Mouse (Mus musculus) C2C12 (cell line): ENCODE data around the gene 1700030K09Rik. TPM values are rescaled to one million over a fixed set of nuclear protein-coding genes. Genes with fewer than 3 reads are reported as not detected.

ENCODE experiments used
- H3K27me3 ChIP-seq: one replicate; pipeline ENCODE4 v1.6.1; 2011; ENCODE audit not compliant: control insufficient read depth, insufficient read depth, insufficient read length
- H3K36me3 ChIP-seq: one replicate; pipeline ENCODE4 v1.6.1; 2011; ENCODE audit not compliant: control insufficient read depth, insufficient read depth
- H3K4me3 ChIP-seq: one replicate; pipeline ENCODE4 v1.5.1; 2011; ENCODE audit warnings: mild to moderate bottlenecking, control low read depth; ENCODE audit not compliant: poor library complexity, insufficient read depth, severe bottlenecking
- H3K79me2 ChIP-seq: one replicate; pipeline ENCODE4 v1.6.1; 2011; ENCODE audit not compliant: control insufficient read depth, insufficient read depth
- H3K79me3 ChIP-seq: one replicate; pipeline ENCODE4 v1.6.1; 2011; ENCODE audit warnings: low read depth, control low read depth
- H3ac ChIP-seq: one replicate; pipeline ENCODE3; 2011; ENCODE audit warnings: low read depth; ENCODE audit not compliant: control insufficient read depth, insufficient read length
- CEBPB ChIP-seq: IDR thresholded peaks from one replicate; pipeline ENCODE4 v1.6.1; 2011; ENCODE audit warnings: low read depth, mild to moderate bottlenecking, control low read depth, moderate library complexity
- CTCF ChIP-seq: IDR thresholded peaks from one replicate; pipeline ENCODE4 v1.5.1; 2011; ENCODE audit not compliant: control insufficient read depth, insufficient read depth, insufficient read length
- FOSL1 ChIP-seq: IDR thresholded peaks from one replicate; pipeline ENCODE4 v1.8.0; 2011; ENCODE audit warnings: mild to moderate bottlenecking, low read length; ENCODE audit not compliant: poor library complexity, insufficient read depth, severe bottlenecking
- MAX ChIP-seq: IDR thresholded peaks from one replicate; pipeline ENCODE4 v1.6.1; 2011; ENCODE audit warnings: mild to moderate bottlenecking, control low read depth
- MYOD1 ChIP-seq: IDR thresholded peaks from one replicate; pipeline ENCODE4 v1.6.1; 2011; ENCODE audit warnings: low read depth; ENCODE audit not compliant: control insufficient read depth, insufficient read length
- MYOG ChIP-seq: IDR thresholded peaks from one replicate; pipeline ENCODE4 v1.6.1; 2011; ENCODE audit not compliant: control insufficient read depth, insufficient read length; ENCODE audit errors: extremely low read depth
- USF1 ChIP-seq: IDR thresholded peaks from one replicate; pipeline ENCODE4 v1.6.1; 2011; ENCODE audit warnings: low read depth, mild to moderate bottlenecking, control low read depth, moderate library complexity
- polyA plus RNA-seq: library from polyadenylated mRNA; unstranded; fragments of >200 nt; fragmentation: generic; extraction: Trizol; gene quantifications from one replicate; pipeline ENCODE4 v1.2.1, GENCODE M21; 2012; ENCODE audit warnings: missing spikeins

The 1700030K09Rik gene
- polyA plus RNA-seq, 1 experiment: 5.9 TPM

- Histone ChIP-seq H3ac (no peak overlapping the region), H3K4me3 (no peak overlapping the region), H3K79me2 (peaks cover 35% of the 10 kb centered on the region), H3K79me3 (peaks cover 14% of the 10 kb centered on the region), H3K27me3 (no peaks in the 10 kb centered on the region), H3K36me3 (peaks cover 43% of the 10 kb centered on the region)
- TF ChIP-seq MAX: no peak
- no peak for TF ChIP-seq MYOG
- no peak for TF ChIP-seq MYOD1
- no peak for TF ChIP-seq CTCF
- no peak for TF ChIP-seq USF1
- no peak for TF ChIP-seq FOSL1
- no peak for TF ChIP-seq CEBPB
These were observed 43.3 kb downstream of the 1700030K09Rik start for GRCm38 (mm10) chr8:72487014-72487413.

- H3K4me3 ChIP-seq: no peak overlapping the region
- H3K36me3 ChIP-seq: peaks cover 53% of the 10 kb centered on the region
- no peak overlapping the region for H3ac ChIP-seq
These were observed 47.3 kb downstream of the 1700030K09Rik start for GRCm38 (mm10) chr8:72491017-72491416.

GRCm38 (mm10) chr8:72491680-72492621, 48.3 kb downstream of the 1700030K09Rik start, which contains the start of gene Slc35e1:
Slc35e1 (minus strand) TSS chr8:72492614.
- Histone ChIP-seq H3K36me3 (peaks cover 55% of the 10 kb centered on the region), H3K27me3 (no peaks in the 10 kb centered on the region), H3ac (peak within 1 kb of the TSS; percentile 94), H3K79me3 (peaks cover 31% of the 10 kb centered on the region), H3K79me2 (peaks cover 79% of the 10 kb centered on the region), H3K4me3 (peak within 1 kb of the TSS; percentile 66)
- TF ChIP-seq MYOD1 (no peak), MAX (no peak), CEBPB (no peak), CTCF (no peak), FOSL1 (no peak), MYOG (no peak), USF1 (no peak)

More at GRCm38 (mm10) chr8:72491017-72491416, 47.3 kb downstream of the 1700030K09Rik start:
- TF ChIP-seq CTCF (no peak), CEBPB (no peak), MAX (no peak), USF1 (no peak), MYOG (no peak), FOSL1 (no peak), MYOD1 (no peak)
- H3K79me2 ChIP-seq: peaks cover 70% of the 10 kb centered on the region
- H3K79me3 ChIP-seq: peaks cover 27% of the 10 kb centered on the region
- no peaks in the 10 kb centered on the region for H3K27me3 ChIP-seq

GRCm38 (mm10) chr8:72492622-72493081, 49.0 kb downstream of the 1700030K09Rik start:
- H3K79me3 ChIP-seq: peaks cover 35% of the 10 kb centered on the region
- TF ChIP-seq CEBPB: no peak
- TF ChIP-seq MAX: peak; percentile 65
- H3K36me3 ChIP-seq: peaks cover 48% of the 10 kb centered on the region
- H3ac ChIP-seq: peak overlapping the region; percentile 68
- H3K27me3 ChIP-seq: no peaks in the 10 kb centered on the region
- H3K79me2 ChIP-seq: peaks cover 86% of the 10 kb centered on the region
- peak overlapping the region; percentile 66 for H3K4me3 ChIP-seq

GRCm38 (mm10) chr8:72493381-72493780, 49.7 kb downstream of the 1700030K09Rik start:
- H3K36me3 ChIP-seq: peaks cover 41% of the 10 kb centered on the region
- peaks cover 35% of the 10 kb centered on the region for H3K79me3 ChIP-seq
- H3K79me2 ChIP-seq: peaks cover 93% of the 10 kb centered on the region
- TF ChIP-seq CTCF (no peak), MYOG (no peak), CEBPB (no peak), USF1 (no peak), MYOD1 (no peak), FOSL1 (no peak), MAX (no peak)
- no peaks in the 10 kb centered on the region for H3K27me3 ChIP-seq
- H3ac ChIP-seq: peak overlapping the region; percentile 67
- peak overlapping the region; percentile 66 for H3K4me3 ChIP-seq
